Mouse (Mus musculus) layer of hippocampus, adult 8-10 months (tissue): ENCODE data around the gene Surf6. TPM values are rescaled to one million over a fixed set of nuclear protein-coding genes. Genes with fewer than 3 reads are reported as not detected.
A peak's percentile ranks its signal among the peaks of the same experiment; 100 is the strongest.

ENCODE experiments used
- DNase-seq, 2 experiments: peaks; one replicate each; pipeline ENCODE4 v3.0.0; 2022; ENCODE audit warnings: low spot score in 2 of 2
- total RNA-seq, 4 experiments: library from RNA; stranded (reverse); gene quantifications; 2 replicates each; pipeline ENCODE4 v1.2.4; 2022

The Surf6 gene
- 10 to 100 TPM; 21.4 to 29.3 (median 22.9) TPM for total RNA-seq

DNA sequence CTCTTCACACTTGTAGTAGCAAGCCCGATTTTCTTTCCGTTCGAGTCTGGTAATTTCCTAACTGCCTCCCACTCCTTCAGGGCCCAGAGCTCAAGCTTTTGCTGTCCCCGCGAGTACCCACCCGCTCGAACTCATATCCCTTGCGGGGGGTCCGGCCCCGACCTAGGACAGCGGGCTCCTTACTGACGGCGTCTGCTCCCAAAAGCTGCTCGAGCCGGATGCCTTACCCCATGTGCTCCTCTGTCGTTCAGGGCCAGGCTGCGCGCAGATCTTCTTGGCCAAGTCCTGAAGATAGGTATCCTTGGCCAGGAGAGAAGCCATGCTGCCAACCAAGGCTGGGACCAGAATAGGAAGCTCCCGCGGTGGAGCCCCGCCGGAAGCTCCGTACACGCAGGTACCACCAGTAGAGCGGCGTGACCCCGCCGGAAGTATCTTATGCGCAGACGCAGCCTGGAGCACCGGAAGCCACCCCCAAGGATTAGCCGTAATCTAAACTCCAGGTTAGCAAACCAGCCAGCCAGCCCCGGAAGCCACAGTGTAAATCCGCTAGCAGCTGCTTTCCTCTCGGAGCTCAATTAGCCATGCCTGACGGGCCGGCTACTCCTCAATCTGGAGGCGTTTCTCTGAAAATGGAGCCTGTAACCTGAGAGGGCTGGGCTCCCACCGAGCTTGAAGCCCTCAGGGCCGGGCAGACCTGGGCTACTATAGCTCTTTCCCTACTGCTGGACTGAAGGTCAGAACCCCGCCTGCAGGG lies at the start of gene Surf6:
Gene Surf6 (minus strand): TSS at position 413 of the 754 bp plus-strand sequence.
- peak; percentile 95 to 96 for DNase-seq

DNA sequence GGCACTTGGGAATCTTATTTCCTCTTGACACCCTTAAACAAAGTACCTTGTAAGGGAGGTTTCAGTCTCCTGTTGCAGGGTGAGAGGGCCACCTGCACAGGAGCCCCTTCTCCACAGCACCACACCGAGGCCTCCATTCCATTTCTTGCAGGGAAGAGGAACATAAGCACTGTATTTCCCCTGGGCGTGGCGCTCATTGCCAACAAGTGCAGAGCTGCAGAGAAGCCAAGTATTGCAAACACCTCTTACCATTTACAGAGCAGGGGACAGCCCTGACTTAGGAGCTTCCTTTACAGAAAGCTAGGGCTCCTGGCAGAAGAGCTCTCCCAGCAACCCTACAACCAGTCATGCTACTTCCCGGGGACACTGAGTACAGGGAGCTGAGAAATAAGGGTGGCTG lies 49.5 kb upstream of the Surf6 start:
- DNase-seq: no peak

DNA sequence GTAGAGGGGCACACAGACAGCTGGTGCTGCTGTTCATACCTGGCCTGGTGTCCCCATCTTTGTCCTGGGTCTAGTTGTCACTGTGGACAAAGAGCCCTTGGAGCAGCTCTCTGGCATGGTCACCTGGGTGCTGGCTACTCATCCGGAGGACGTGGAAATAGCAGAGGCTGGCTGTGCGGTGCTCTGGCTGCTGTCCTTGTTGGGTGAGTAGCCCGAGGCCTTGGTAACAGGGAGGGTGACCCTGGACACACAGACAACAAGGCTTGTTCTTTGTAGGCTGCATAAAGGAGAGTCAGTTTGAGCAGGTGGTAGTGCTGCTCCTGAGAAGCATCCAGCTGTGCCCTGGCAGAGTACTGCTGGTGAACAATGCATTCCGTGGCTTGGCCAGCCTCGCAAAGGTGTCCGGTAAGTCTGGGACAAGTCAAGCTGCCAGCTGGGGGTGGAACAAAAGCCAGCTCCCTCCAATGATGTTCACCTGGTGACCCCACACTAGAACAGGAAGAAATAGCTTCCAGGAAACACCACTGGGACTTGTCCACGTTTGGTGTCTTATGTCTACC lies 48.7 kb upstream of the Surf6 start:
- DNase-seq: no peak

DNA sequence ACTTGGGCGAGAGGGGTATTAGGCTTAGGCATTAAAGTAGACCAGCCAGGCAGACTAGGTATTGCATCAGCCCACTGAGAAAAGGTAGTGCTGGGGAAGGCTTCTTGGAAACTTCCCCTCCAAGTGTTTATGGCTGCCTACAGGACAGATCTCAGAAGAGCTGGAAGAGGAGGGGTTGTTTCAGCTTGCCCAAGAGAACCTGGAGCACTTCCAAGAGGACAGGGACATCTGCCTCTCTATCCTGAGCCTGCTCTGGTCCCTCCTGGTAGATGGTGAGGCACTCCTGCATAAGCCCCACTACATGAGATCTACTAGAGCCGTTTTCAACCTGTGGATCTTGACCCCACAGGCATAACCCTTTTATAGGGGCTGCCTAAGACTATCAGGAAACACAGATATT lies 47.7 kb upstream of the Surf6 start:
- DNase-seq: no peak

DNA sequence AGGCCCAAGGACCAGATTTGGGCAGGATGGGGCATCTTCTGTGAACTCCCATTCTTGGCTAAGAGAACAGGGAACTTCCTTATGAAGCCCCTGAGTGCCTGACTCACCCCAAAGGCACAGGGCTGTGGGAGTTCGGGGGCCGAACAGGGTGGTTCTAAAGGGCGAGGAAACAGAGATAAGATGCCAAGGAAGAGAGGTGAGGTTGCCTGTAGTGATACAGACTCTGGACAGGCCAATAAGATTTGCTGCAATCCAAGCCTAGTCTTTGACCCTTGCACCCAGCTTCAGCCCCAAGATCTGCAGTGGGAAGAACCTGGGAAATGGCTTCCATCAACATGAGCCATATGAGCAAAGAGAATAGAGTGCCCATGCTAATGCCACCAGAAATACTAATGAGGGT lies 40.6 kb upstream of the Surf6 start:
- no peak for DNase-seq

DNA sequence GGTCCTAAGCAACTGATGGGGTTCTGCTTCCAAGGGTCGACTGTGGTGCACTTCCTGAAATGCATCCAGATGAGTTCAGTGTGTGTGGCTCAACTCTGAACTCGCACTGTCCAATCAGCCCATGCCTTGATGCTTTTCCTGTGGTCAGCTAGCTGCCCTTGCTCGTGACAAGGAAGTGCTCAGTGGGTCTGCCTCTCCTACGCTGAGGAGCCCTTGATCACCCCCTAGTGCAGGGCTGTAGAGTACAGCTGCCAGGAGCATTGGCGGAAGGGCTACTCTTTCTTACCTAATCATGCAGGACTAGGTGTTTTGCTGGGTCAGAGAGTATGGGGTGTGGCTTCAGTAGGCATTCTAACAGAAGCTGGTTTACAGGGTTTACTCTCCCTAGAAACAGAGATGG lies 38.9 kb upstream of the Surf6 start:
- DNase-seq: no peak

DNA sequence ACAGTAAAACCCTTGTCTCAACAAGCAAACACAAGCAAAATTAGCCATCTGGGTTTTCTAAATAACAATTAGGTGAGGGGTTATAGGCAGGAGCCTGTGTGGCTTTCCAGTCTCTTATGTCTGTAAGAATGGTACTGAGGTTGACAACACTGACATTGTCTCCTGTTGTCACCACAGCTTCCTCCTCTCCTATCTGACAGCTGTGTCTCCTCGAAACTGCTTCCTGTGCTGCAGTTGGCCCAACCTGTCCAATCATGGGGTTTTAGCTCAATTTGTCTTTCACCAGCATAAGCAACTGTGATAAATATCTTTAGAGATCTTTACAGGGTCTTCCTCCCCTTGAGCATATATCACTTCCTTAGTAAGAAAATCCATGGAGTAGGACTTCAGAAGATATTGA lies 33.7 kb upstream of the Surf6 start:
- DNase-seq: no peak

DNA sequence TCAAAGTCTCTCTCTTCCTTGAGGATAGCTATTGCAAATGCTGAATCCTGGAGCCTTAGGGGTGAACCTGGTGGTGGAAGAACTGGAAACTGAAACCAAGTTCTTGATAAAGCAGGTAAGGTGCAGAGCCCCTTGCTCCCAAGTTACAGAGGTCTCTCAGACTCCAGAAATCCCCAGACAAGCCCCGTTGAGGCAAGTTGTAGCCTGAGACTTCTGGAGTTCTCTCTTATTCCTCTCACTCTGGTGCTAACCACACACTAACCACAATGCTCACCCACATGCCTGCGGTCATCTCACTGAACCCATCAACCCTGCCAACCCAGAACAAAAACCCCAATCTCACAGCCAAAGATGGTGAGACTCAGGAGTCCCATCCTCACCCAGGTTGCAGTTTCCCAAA lies 32.6 kb upstream of the Surf6 start:
- DNase-seq: no peak

DNA sequence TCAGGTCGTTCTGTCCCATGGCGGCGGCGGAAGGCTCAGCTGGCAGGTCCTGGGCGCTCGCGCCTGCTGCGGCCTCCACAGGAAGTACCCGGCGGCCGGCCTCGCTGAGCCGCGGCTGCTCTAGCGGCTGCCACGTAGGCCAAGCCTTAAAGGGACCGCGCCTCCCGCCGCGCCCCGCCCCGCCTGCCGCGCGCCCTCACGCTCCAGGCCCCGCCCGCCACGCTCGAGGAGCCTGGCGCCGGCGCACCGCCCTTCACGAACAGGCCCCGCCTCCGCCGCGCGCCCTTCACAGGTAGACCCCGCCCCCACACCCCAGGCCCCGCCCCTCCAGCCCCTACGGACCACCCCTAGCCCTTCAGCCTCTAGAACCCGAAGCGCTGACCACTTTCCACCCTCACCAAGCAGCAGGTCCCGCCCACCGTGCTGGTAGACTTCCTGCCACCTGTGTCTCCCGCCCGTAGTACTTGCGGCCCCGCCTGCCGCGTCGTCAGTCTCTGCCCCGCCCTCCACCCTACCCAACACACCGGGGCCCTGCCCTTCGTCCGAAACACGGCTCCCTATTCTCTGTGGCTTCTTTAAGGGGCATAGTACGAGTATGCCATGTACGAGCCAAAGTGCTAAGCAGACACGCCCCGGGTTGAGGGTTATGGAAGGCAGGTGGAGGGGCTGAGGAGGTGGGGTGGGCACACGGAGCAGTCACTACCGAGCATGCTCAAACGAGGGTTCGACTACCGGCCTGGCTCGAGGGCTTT lies 30.8 kb upstream of the Surf6 start, which contains the start of the genes Surf4 and Stkld1:
Gene Surf4 (minus strand): TSS at position 625 of the 752 bp plus-strand sequence.
Gene Stkld1 (plus strand): TSS at position 744 of the 752 bp plus-strand sequence.
- peak; percentile 82 to 89 for DNase-seq

DNA sequence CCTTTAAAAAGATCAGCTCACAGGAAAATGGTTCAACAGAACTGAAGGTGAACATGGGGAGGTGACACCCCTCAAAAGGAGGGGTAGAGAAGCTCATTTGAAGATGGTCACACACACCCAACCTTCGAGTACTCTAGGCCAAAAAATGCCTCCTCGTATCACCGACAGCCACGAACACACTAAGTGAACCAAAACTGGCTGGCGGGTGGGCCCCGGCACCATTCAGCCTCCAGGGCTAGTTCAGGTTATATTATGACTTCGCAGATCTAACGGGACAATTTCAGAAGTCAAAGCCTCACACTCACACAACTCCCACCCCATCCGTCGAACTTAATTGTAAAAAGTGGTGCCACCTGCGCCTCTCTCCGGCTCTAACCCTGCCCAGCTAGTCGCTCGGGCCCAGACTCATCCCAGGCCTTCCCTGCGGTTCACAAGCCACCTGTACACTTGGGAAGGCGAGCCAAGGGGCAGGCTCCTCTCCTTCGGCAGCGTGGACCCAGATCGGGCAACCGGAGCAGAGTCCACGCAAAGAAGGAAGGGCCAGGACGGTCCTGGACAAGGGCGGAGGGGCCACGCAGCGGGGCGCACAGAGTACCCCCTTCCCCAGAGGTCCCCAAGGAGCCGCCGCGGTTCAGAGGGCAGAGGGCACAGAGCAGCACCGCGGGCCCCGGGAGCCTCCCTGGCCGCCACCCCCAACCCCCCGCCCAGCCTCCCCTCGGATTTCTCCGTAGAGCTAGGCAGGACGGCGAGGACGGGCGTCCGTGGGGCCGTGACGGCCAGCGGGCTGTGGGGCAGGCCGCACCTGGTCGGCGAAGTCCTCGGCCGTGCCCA lies 30.0 kb upstream of the Surf6 start:
- no peak for DNase-seq

DNA sequence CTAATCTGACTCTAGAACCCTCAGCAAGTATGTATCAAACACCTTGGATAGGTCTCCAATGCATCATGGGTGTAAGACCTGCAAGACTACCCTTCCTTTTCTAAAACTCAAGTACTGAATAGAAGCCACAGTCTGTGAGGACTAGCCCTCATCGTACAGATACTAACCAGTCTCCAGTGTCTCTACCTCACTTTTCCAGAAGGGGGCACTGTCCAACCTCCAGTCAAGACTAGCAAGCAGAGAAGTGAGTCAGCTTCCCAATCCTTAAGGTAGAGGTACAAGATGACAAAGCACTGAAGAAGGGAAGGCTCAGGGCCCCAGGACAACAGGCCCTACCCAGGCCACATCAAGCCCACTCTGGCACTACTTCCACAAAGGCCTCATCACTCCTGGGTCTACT lies 27.7 kb upstream of the Surf6 start:
- DNase-seq: peak; percentile 57 to 69

DNA sequence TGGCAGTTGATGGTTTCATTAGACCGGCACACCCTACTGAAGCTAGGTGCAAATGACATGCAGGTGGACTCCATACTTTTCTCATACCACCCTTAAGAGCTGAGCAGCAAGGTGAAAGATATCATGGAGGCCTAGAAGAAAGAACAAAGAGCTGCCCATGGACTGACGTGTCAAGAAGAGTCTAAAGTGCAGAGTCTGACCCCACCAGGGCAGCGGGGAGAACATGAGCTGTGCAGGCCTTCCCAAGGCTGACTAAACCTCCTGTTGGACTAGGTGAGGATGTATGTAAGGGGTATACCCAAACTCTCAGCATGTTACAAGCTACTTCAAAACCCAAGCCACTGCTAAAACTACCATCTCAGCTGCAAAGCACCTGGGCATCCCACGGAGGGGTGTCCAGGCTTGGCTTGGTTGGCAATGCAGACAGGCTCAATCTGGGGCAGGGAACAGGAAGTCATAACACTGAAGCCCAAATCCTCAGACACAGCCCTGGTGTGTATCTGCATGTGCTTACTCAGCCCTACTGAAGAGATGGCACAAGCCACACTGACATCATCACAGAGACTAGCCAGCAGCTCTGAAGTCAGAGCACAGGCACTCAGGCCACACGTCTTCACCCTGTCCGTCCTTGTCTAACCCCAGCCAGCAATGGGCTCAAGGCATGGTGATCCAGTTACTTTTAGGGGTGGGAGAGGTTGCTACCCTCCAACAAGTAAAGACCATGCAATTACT lies 25.2 kb upstream of the Surf6 start:
- no peak for DNase-seq

DNA sequence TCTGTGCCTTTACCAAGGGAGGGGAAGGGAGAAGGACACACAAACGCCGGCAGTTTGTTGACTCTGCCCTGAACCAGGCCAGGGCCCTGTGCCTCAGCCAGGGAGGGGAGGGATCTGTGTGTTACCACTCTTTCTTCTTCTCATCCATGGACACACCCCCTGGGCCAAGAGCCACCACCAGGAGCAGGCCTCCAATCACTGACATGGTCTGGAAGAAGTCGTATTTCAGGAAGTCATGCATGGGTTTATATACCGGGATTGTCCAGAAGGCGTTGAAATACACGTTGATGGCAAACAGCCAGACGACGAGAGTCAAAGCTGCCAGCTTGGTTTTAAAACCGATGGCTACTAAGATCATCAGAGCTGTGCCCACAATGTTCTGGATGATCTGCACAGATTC lies 19.1 kb upstream of the Surf6 start:
- DNase-seq: no peak

DNA sequence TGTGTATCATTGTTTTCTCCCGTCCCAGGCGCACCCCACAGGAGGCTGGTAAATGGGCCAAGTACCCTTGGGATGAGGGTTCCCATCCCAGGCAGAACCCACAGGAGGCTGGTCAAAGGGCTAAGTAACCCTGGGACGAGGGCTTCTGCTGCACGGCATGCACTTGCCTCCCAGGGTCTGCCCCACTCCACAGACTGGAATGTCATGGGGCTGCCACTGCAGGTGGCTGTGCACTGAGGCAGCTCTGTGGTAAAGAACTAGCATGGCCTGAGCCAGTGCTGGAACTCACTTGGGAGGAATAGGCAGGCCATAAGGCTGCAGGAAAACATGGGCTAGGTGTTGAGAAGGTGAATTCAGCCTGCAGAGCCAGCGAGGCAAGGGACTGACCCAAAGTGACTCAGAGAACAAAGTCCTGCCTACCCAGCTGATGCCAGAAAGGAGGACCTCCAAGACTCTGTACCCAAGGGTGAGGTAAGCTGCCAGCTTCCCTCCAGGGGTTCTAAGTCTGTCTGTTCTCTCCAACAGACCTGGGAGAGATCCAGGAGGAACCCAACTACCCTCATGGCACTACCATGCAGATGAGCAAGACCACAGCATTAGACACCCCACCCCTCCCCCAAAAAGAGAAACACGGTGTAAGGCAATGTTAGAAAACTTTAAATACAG lies 17.6 kb upstream of the Surf6 start:
- DNase-seq: no peak

DNA sequence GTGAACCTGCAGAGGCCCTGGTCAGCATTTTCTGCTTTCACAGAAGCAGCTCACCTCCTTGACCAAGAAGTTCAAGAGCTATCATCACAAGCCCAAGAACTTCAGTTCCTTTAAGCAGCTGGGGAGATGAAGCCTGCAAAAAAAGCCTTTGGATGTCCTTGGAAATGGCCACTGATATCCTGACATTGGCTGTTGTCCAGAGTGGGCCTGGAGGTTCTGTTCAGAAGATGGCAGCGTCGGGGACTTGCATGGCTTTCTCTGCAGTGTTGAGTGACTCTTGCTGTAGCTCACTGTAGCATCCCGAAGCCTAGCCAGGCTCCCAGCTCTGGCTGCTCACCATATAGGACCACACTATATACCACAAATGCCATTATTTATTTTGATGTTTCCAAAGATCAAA lies 17.0 kb upstream of the Surf6 start:
- DNase-seq: no peak

DNA sequence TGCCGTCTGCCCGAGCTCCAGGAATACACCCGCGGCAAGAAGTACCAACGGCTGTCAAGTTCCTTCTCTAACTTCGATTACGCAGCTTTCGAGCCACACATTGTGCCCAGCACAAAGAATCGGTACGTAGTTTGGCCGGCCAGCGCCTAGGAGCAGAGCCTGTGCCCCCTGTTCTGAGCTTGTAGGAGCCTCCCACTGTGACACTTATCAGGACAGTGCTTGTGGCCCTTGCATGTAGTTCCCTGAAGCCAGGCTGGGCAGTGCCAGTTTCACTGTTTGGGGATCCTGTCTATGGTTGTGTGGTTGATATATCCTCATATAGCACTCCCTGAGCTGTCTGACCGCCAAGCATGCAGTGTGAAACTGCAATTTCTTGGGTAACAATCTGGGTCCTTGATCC lies 14.1 kb upstream of the Surf6 start:
- no peak for DNase-seq

DNA sequence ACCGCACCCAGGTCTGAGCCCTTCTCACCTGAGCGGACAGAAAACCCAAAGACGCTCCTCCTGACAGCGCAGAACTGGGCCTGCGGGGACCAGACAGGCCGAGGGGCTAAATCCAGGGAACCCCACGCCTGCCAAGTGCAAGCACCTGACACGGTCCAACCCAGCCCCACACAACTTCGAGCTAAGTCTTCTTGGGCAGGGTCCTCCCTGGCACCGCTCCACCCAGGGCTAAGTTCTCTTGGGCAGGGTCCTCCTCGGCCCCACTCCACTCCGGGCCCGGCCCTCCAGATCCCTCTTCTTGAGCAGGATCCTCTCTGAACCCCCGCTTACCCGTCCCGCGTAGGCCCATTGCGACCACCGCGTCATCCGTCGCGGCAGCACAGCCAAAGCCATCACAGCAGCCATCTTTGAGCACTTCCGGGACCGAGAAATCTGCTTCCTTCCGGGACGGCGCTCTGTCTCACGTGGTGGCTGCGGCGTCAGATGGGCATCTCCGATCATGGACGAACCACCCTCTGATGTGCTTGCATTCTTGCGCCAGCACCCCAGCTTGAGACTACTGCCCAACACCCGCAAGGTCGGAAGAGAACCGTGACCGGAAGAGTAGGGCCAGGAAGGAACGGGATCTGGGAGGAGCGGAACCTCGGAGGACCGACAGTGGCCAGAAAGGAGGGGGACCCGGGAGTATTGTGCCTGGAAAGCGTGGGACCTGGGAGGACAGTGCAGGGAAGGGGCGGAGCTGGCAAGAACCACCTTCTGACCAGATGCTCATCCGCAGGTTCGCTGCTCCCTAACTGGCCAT lies 13.4 kb upstream of the Surf6 start, which contains the start of the genes Surf2 and Surf1:
Gene Surf2 (plus strand): TSS at position 441 of the 802 bp plus-strand sequence.
Gene Surf1 (minus strand): TSS at position 604 of the 802 bp plus-strand sequence.
- peak; percentile 86 to 87 for DNase-seq

DNA sequence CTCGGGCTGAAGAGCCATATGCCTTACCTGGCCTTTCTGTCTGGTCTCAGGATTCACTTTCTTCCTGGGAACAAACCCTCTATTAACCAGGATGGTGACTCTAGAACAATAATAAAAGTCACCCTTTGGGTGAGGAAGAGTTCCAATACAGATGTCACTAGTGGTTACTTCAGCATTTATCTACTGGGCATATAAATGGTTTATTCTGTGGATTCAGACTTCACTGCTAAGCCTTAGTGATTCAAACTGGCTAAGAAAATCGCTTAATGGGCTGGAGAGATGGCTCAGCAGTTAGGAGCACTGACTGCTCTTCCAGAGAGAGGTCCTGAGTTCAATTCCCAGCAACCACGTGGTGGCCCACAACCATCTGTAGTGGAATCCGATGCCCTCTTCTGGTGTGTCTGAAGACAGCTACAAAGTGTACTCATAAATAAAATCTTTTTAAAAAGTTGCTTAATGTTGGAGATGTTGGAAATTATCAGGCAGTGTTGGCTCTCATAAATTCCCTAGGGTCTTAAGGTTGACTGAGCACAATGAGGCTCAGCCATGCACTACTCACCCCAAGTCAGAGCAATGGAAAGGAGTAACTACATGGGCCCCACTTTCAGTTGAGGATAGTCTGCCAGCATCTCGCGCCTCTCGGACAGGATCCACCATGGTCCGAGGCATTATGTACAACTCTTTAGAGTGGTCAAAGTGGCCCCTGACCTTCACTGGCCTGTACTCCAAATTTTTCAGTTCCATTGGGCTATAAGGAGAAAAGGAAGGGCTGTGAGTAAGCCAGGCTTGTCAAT lies 11.7 kb upstream of the Surf6 start:
- DNase-seq: no peak
